Mouse (Mus musculus): Measurements from ENCODE around the gene D17H6S53E.

DNA sequence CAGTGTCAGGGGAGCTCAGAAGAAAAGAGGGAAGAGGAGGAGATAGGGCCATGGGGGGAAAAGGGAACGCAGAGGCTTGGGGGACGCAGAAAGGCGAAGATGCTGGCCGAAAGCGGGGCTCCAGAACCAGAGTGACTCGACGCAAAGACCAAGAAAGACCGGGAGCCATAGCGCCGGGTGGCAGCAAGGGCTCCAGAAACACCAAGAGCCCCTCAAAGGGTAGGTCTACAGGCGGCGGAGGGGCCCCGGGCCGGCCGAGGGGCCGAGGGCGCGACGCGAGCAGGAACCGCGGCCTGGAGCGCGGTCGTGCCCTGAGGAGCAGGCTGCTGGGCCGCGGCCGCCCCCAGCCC, 38.0 kb downstream of the D17H6S53E start:
- TF ChIP-seq POLR2A (IDR thresholded peaks at IDR 0.05; ENCODE audit: insufficient read depth, low read depth, low read length) (no peak), CTCF (IDR thresholded peaks at IDR 0.05) (no peak)

Measured in heart, adult 2 months (tissue).